Mouse (Mus musculus): Measurements from ENCODE around the gene Klf9.

GRCm38 (mm10) chr19:23144031-23144430 lies 3.0 kb downstream of the Klf9 start:
- TF ChIP-seq POLR2A (IDR thresholded peaks at IDR 0.05; ENCODE audit: borderline replicate concordance, control insufficient read depth, low read depth, low read length) (no peak), CTCF (IDR thresholded peaks at IDR 0.05; ENCODE audit: control insufficient read depth, insufficient read depth, low read length) (no peak)

Measured in bone marrow, adult 2 months (tissue).